Mouse (Mus musculus): ENCODE measurements around the gene Prcd. TPM values are rescaled to one million over a fixed set of nuclear protein-coding genes. Genes with fewer than 3 reads are reported as not detected.

Gene Prcd
- polyA plus RNA-seq, 1 experiment from 2014 or later, result 0.53 TPM

- H3K9ac ChIP-seq (ENCODE audit: low read length), result no peak overlapping the region
- DNase-seq (ENCODE audit: low spot score), result no peak
- 95% methylated on average over 12 of the region's 12 CpGs for WGBS
- H3K36me3 ChIP-seq (ENCODE audit: control insufficient read depth, insufficient read depth, low read length), result no peaks in the 10 kb centered on the region
- no peaks in the 10 kb centered on the region for H3K27me3 ChIP-seq (ENCODE audit: control insufficient read depth, insufficient read depth, low read length)
- H3K9me3 ChIP-seq (ENCODE audit: control insufficient read depth, low read length), result no peaks in the 10 kb centered on the region
- H3K4me3 ChIP-seq (ENCODE audit: low read depth, low read length), result no peak overlapping the region
- H3K27ac ChIP-seq (ENCODE audit: low read depth, low read length), result no peak overlapping the region
- ATAC-seq (ENCODE audit: insufficient read depth, low FRiP score, low TSS enrichment), result no peak
- no peak overlapping the region for H3K4me2 ChIP-seq (ENCODE audit: low read depth)
- H3K4me1 ChIP-seq (ENCODE audit: control insufficient read depth, insufficient read depth, low read length), result no peaks in the 10 kb centered on the region
Measured at GRCm38 (mm10) chr11:116714052-116714451, 60.7 kb downstream of the Prcd start.

Other genes with a start within 250 kb of the Prcd start
- 31.1 and 34.6 TPM in 2 replicates for gene Rnf157, start 240.5 kb upstream of the Prcd start, polyA plus RNA-seq (2014; fragmentation: Nextera tagmentation; extraction: Ambion mirVana)
- 90.3 and 92.4 TPM in 2 replicates for gene Ubald2, start 219.4 kb upstream of the Prcd start, polyA plus RNA-seq (2014; fragmentation: Nextera tagmentation; extraction: Ambion mirVana)
- 0.40 TPM in 1 of 2 replicates, not detected in the other for gene Qrich2, start 187.3 kb upstream of the Prcd start, polyA plus RNA-seq (2014; fragmentation: Nextera tagmentation; extraction: Ambion mirVana)
- gene Prpsap1, start 159.3 kb upstream of the Prcd start, polyA plus RNA-seq (2014; fragmentation: Nextera tagmentation; extraction: Ambion mirVana), result 212 and 222 TPM in 2 replicates
- 9.9 and 10.9 TPM in 2 replicates for gene Sphk1, start 122.6 kb upstream of the Prcd start, polyA plus RNA-seq (2014; fragmentation: Nextera tagmentation; extraction: Ambion mirVana)
- gene Ube2o, start 72.1 kb upstream of the Prcd start, polyA plus RNA-seq (2014; fragmentation: Nextera tagmentation; extraction: Ambion mirVana), result 28.8 and 29.1 TPM in 2 replicates
- not detected in 2 replicates for gene Aanat, start 67.1 kb upstream of the Prcd start, polyA plus RNA-seq (2014; fragmentation: Nextera tagmentation; extraction: Ambion mirVana)
- 4.9 and 5.3 TPM in 2 replicates for gene Rhbdf2, start 26.5 kb upstream of the Prcd start, polyA plus RNA-seq (2014; fragmentation: Nextera tagmentation; extraction: Ambion mirVana)
- gene Cygb, start 779 bp downstream of the Prcd start, polyA plus RNA-seq (2014; fragmentation: Nextera tagmentation; extraction: Ambion mirVana), result 2.3 and 3.0 TPM in 2 replicates
- gene St6galnac1, start 122.0 kb downstream of the Prcd start, polyA plus RNA-seq (2014; fragmentation: Nextera tagmentation; extraction: Ambion mirVana), result not detected in 2 replicates
- 46.0 and 51.1 TPM in 2 replicates for gene Mxra7, start 174.5 kb downstream of the Prcd start, polyA plus RNA-seq (2014; fragmentation: Nextera tagmentation; extraction: Ambion mirVana)
- gene Mettl23, start 189.7 kb downstream of the Prcd start, polyA plus RNA-seq (2014; fragmentation: Nextera tagmentation; extraction: Ambion mirVana), result 61.2 and 63.6 TPM in 2 replicates
- gene Jmjd6, start 189.9 kb downstream of the Prcd start, polyA plus RNA-seq (2014; fragmentation: Nextera tagmentation; extraction: Ambion mirVana), result 86.0 and 88.4 TPM in 2 replicates
- 33.2 and 41.1 TPM in 2 replicates for gene Mfsd11, start 198.9 kb downstream of the Prcd start, polyA plus RNA-seq (2014; fragmentation: Nextera tagmentation; extraction: Ambion mirVana)
- gene Srsf2, start 199.6 kb downstream of the Prcd start, polyA plus RNA-seq (2014; fragmentation: Nextera tagmentation; extraction: Ambion mirVana), result 917 and 938 TPM in 2 replicates

Measured in neural tube, embryonic 11.5 days (tissue).